Mouse (Mus musculus): ENCODE data around the gene Abcg3. TPM values are rescaled to one million over a fixed set of nuclear protein-coding genes. Genes with fewer than 3 reads are reported as not detected.

Gene Abcg3
- polyA plus RNA-seq (2012; rRNA removed): 1.4 and 2.2 TPM in 2 replicates

- Histone ChIP-seq H3K4me1 (ENCODE audit: control insufficient read depth, insufficient read depth, low read length) (peaks cover 7% of the 10 kb centered on the region), H3K4me3 (replicated peaks; ENCODE audit: extremely low read depth, low read depth, low read length) (peak within 1 kb of the TSS; percentile 55)
- 34% methylated on average over 12 of the region's 12 CpGs for WGBS
- no peak for TF ChIP-seq CTCF (IDR thresholded peaks at IDR 0.05; ENCODE audit: insufficient read depth, low read length)
- no peak for TF ChIP-seq POLR2A (IDR thresholded peaks at IDR 0.05; ENCODE audit: borderline replicate concordance, extremely low read depth, low read depth, low read length)
- no peak for DNase-seq
These were observed at the start of gene Abcg3 for GRCm38 (mm10) chr5:104982535-104982934. Abcg3 (minus strand) TSS chr5:104982718.

GRCm38 (mm10) chr5:105012551-105012950 is 30.0 kb upstream of the Abcg3 start:
- no peaks in the 10 kb centered on the region for H3K4me1 ChIP-seq (ENCODE audit: control insufficient read depth, insufficient read depth, low read length)
- 52% methylated on average over 1 of the region's 1 CpGs for WGBS
- no peak for TF ChIP-seq CTCF (IDR thresholded peaks at IDR 0.05; ENCODE audit: insufficient read depth, low read length)
- no peak for TF ChIP-seq POLR2A (IDR thresholded peaks at IDR 0.05; ENCODE audit: borderline replicate concordance, extremely low read depth, low read depth, low read length)
- no peak for DNase-seq
- no peak overlapping the region for H3K4me3 ChIP-seq (replicated peaks; ENCODE audit: extremely low read depth, low read depth, low read length)

GRCm38 (mm10) chr5:105011570-105011969 is 29.1 kb upstream of the Abcg3 start:
- TF ChIP-seq CTCF (IDR thresholded peaks at IDR 0.05; ENCODE audit: insufficient read depth, low read length) (no peak), POLR2A (IDR thresholded peaks at IDR 0.05; ENCODE audit: borderline replicate concordance, extremely low read depth, low read depth, low read length) (no peak)
- DNase-seq: no peak
- Histone ChIP-seq H3K4me3 (replicated peaks; ENCODE audit: extremely low read depth, low read depth, low read length) (no peak overlapping the region), H3K4me1 (ENCODE audit: control insufficient read depth, insufficient read depth, low read length) (no peaks in the 10 kb centered on the region)
- 78% methylated on average over 4 of the region's 4 CpGs for WGBS

- Histone ChIP-seq H3K4me1 (ENCODE audit: control insufficient read depth, insufficient read depth, low read length) (peaks cover under 1% of the 10 kb centered on the region; the same call in 1 of the 2 replicates), H3K4me3 (replicated peaks; ENCODE audit: extremely low read depth, low read depth, low read length) (no peak overlapping the region)
- DNase-seq: no peak
- TF ChIP-seq POLR2A (IDR thresholded peaks at IDR 0.05; ENCODE audit: borderline replicate concordance, extremely low read depth, low read depth, low read length) (no peak), CTCF (IDR thresholded peaks at IDR 0.05; ENCODE audit: insufficient read depth, low read length) (no peak)
These were observed 27.9 kb upstream of the Abcg3 start for GRCm38 (mm10) chr5:105010376-105010775.

- peaks cover 9% of the 10 kb centered on the region for H3K4me1 ChIP-seq (ENCODE audit: control insufficient read depth, insufficient read depth, low read length)
- no peak for TF ChIP-seq CTCF (IDR thresholded peaks at IDR 0.05; ENCODE audit: insufficient read depth, low read length)
- no peak overlapping the region for H3K4me3 ChIP-seq (replicated peaks; ENCODE audit: extremely low read depth, low read depth, low read length)
- WGBS: 73% methylated on average over 2 of the region's 2 CpGs
- DNase-seq: no peak
These were observed 6.9 kb upstream of the Abcg3 start for GRCm38 (mm10) chr5:104989411-104989810.

GRCm38 (mm10) chr5:104988000-104988399 is 5.5 kb upstream of the Abcg3 start:
- WGBS: 45% methylated on average over 2 of the region's 2 CpGs
- Histone ChIP-seq H3K4me1 (ENCODE audit: control insufficient read depth, insufficient read depth, low read length) (peaks cover 9% of the 10 kb centered on the region), H3K4me3 (replicated peaks; ENCODE audit: extremely low read depth, low read depth, low read length) (no peak overlapping the region)
- TF ChIP-seq CTCF (IDR thresholded peaks at IDR 0.05; ENCODE audit: insufficient read depth, low read length) (no peak), POLR2A (IDR thresholded peaks at IDR 0.05; ENCODE audit: borderline replicate concordance, extremely low read depth, low read depth, low read length) (no peak)
- DNase-seq: peak; percentile 6

- H3K4me3 ChIP-seq (replicated peaks; ENCODE audit: extremely low read depth, low read depth, low read length): no peak overlapping the region
- H3K4me1 ChIP-seq (ENCODE audit: control insufficient read depth, insufficient read depth, low read length): peaks cover 11% of the 10 kb centered on the region
- WGBS: 36% methylated on average over 1 of the region's 1 CpGs
- DNase-seq: no peak
- TF ChIP-seq POLR2A (IDR thresholded peaks at IDR 0.05; ENCODE audit: borderline replicate concordance, extremely low read depth, low read depth, low read length) (no peak), CTCF (IDR thresholded peaks at IDR 0.05; ENCODE audit: insufficient read depth, low read length) (peak; percentile 56)
These were observed 4.2 kb upstream of the Abcg3 start for GRCm38 (mm10) chr5:104986706-104987105.

GRCm38 (mm10) chr5:104979040-104979513 is 3.4 kb downstream of the Abcg3 start:
- no peak for DNase-seq
- Histone ChIP-seq H3K4me1 (ENCODE audit: control insufficient read depth, insufficient read depth, low read length) (peaks cover 2% of the 10 kb centered on the region; the same call in 1 of the 2 replicates), H3K4me3 (replicated peaks; ENCODE audit: extremely low read depth, low read depth, low read length) (no peak overlapping the region)
- WGBS: 57% methylated on average over 2 of the region's 2 CpGs
- no peak for TF ChIP-seq POLR2A (IDR thresholded peaks at IDR 0.05; ENCODE audit: borderline replicate concordance, extremely low read depth, low read depth, low read length)
- no peak for TF ChIP-seq CTCF (IDR thresholded peaks at IDR 0.05; ENCODE audit: insufficient read depth, low read length)

- H3K4me3 ChIP-seq (replicated peaks; ENCODE audit: extremely low read depth, low read depth, low read length): no peak overlapping the region
- H3K4me1 ChIP-seq (ENCODE audit: control insufficient read depth, insufficient read depth, low read length): no peaks in the 10 kb centered on the region
- no peak for TF ChIP-seq POLR2A (IDR thresholded peaks at IDR 0.05; ENCODE audit: borderline replicate concordance, extremely low read depth, low read depth, low read length)
- TF ChIP-seq CTCF (IDR thresholded peaks at IDR 0.05; ENCODE audit: insufficient read depth, low read length): no peak
- DNase-seq: no peak
- WGBS: 47% methylated on average over 2 of the region's 2 CpGs
These were observed 24.3 kb downstream of the Abcg3 start for GRCm38 (mm10) chr5:104958141-104958793.

- H3K4me3 ChIP-seq (replicated peaks; ENCODE audit: extremely low read depth, low read depth, low read length): no peak overlapping the region
- H3K4me1 ChIP-seq (ENCODE audit: control insufficient read depth, insufficient read depth, low read length): no peaks in the 10 kb centered on the region
- 84% methylated on average over 3 of the region's 3 CpGs for WGBS
- DNase-seq: no peak
- TF ChIP-seq POLR2A (IDR thresholded peaks at IDR 0.05; ENCODE audit: borderline replicate concordance, extremely low read depth, low read depth, low read length) (no peak), CTCF (IDR thresholded peaks at IDR 0.05; ENCODE audit: insufficient read depth, low read length) (no peak)
These were observed 27.3 kb downstream of the Abcg3 start for GRCm38 (mm10) chr5:104955208-104955607.
